Comparison of ENCODE assay signal across 13 mouse cellular contexts in genomic region chr10:70530185-70530823, GRCm38 (mm10).
DNase-seq lines count a peak whose midpoint lies in the region; ATAC-seq and TF ChIP-seq lines count a peak whose summit lies in the region.
"Had no signal": no experiment of that assay in that cellular context is flagged by ENCODE, and none has a peak within 500 bp of the region (broad histone marks: within the 10 kb centered on the region; RNA-seq: fewer than 3 reads in every experiment).

No protein-coding gene starts in this region.

- no peak for TF ChIP-seq CTCF in olfactory bulb, adult 2 months (IDR thresholded peaks at IDR 0.05; ENCODE audit: insufficient read depth, low read depth, low read length)

- no peak for TF ChIP-seq POLR2A in olfactory bulb, adult 2 months (IDR thresholded peaks at IDR 0.05; ENCODE audit: insufficient read depth, low read depth, low read length)

- peaks cover 7% of the 10 kb centered on the region for H3K36me3 ChIP-seq in heart, embryonic 12.5 days
- peaks cover 22% of the 10 kb centered on the region for H3K36me3 ChIP-seq in hindbrain, embryonic 12.5 days
- H3K36me3 ChIP-seq: liver, embryonic 13.5 days had no signal

- intact Hi-C loops in heart, postnatal 10 days (cut with DNase I), result no loop called here

- peaks cover 1% of the 10 kb centered on the region for H3K9me3 ChIP-seq in heart, embryonic 12.5 days (replicated peaks)
- H3K9me3 ChIP-seq in hindbrain, embryonic 12.5 days (replicated peaks), result no peaks in the 10 kb centered on the region

- peak; percentile 29 to 43 for DNase-seq in heart, postnatal 10 days
- peak; percentile 66 for DNase-seq in right cerebral cortex, adult 18-20 months
- DNase-seq in right cerebral cortex, postnatal 14 days, result no peak
- no peak for DNase-seq in retina, embryonic 14.5 days (ENCODE audit: low spot score)
- DNase-seq: kidney, postnatal 25 days; liver, embryonic 13.5 days; thymus, adult 2 months had no signal

- no peak overlapping the region for H3K4me2 ChIP-seq in heart, embryonic 12.5 days
- H3K4me2 ChIP-seq in hindbrain, embryonic 12.5 days (replicated peaks), result no peak overlapping the region
- H3K4me2 ChIP-seq: liver, embryonic 13.5 days had no signal

- 88% methylated on average over 12 of the region's 12 CpGs for WGBS in heart, embryonic 12.5 days
- WGBS in olfactory bulb, adult 2 months, result 47% methylated on average over 12 of the region's 12 CpGs
- 94% methylated on average over 12 of the region's 12 CpGs for WGBS in hindbrain, embryonic 12.5 days

- H3K4me1 ChIP-seq in heart, embryonic 12.5 days (replicated peaks), result no peaks in the 10 kb centered on the region
- peaks cover 16% of the 10 kb centered on the region for H3K4me1 ChIP-seq in brown adipose tissue, adult 24 weeks (ENCODE audit: control insufficient read depth, insufficient read depth, insufficient read length, low read length)
- H3K4me1 ChIP-seq in olfactory bulb, adult 2 months (ENCODE audit: control insufficient read depth, insufficient read depth, low read length), result peaks cover 21% of the 10 kb centered on the region
- H3K4me1 ChIP-seq in hindbrain, embryonic 12.5 days, result no peaks in the 10 kb centered on the region
- H3K4me1 ChIP-seq: liver, embryonic 13.5 days; megakaryocyte, embryonic 14.5 days had no signal

- no peak overlapping the region for H3K9ac ChIP-seq in heart, embryonic 12.5 days
- H3K9ac ChIP-seq in hindbrain, embryonic 12.5 days, result no peak overlapping the region
- H3K9ac ChIP-seq: liver, embryonic 13.5 days had no signal

- no peak overlapping the region for H3K27ac ChIP-seq in heart, embryonic 12.5 days (ENCODE audit: poor library complexity, severe bottlenecking)
- peak overlapping the region; percentile 49; the same call in 1 of the 2 replicates for H3K27ac ChIP-seq in brown adipose tissue, adult 24 weeks (replicated peaks; ENCODE audit: low read depth, low read length)
- H3K27ac ChIP-seq in olfactory bulb, adult 2 months (ENCODE audit: insufficient read depth, low read depth, low read length), result 0 out of 2 replicates have a peak overlapping the region, but pooled peaks have one; percentile 27
- H3K27ac ChIP-seq in hindbrain, embryonic 12.5 days, result no peak overlapping the region
- H3K27ac ChIP-seq: liver, embryonic 13.5 days had no signal

- H3K4me3 ChIP-seq in heart, embryonic 12.5 days, result no peak overlapping the region
- no peak overlapping the region for H3K4me3 ChIP-seq in brown adipose tissue, adult 24 weeks (ENCODE audit: insufficient read depth, low read depth, low read length)
- H3K4me3 ChIP-seq in olfactory bulb, adult 2 months (ENCODE audit: insufficient read depth, low read depth, low read length), result no peak overlapping the region
- H3K4me3 ChIP-seq in hindbrain, embryonic 12.5 days, result no peak overlapping the region
- H3K4me3 ChIP-seq: liver, embryonic 13.5 days; megakaryocyte, embryonic 14.5 days had no signal

- no peak for ATAC-seq in heart, embryonic 12.5 days (ENCODE audit: insufficient number of reproducible peaks, low FRiP score)
- ATAC-seq in hindbrain, embryonic 12.5 days (ENCODE audit: low FRiP score), result no peak
- ATAC-seq: hindbrain, embryonic 16.5 days had no signal

- H3K27me3 ChIP-seq in heart, embryonic 12.5 days (replicated peaks), result no peaks in the 10 kb centered on the region
- H3K27me3 ChIP-seq in hindbrain, embryonic 12.5 days, result no peaks in the 10 kb centered on the region
- H3K27me3 ChIP-seq: liver, embryonic 13.5 days; megakaryocyte, embryonic 14.5 days had no signal

Comparison
In these comparisons a context has a peak if more than half of its experiments do, and no peak if none do; other contexts are left out.
1. DNase-seq: peak in heart, postnatal 10 days (2 of 2) and right cerebral cortex, adult 18-20 months (single experiment); none in right cerebral cortex, postnatal 14 days (single experiment) and retina, embryonic 14.5 days (single experiment).
2. H3K27ac ChIP-seq: peak in brown adipose tissue, adult 24 weeks (single experiment) and olfactory bulb, adult 2 months (single experiment); none in heart, embryonic 12.5 days (single experiment) and hindbrain, embryonic 12.5 days (single experiment).